Mouse (Mus musculus): ENCODE results near the gene Pip5k1b.

DNA sequence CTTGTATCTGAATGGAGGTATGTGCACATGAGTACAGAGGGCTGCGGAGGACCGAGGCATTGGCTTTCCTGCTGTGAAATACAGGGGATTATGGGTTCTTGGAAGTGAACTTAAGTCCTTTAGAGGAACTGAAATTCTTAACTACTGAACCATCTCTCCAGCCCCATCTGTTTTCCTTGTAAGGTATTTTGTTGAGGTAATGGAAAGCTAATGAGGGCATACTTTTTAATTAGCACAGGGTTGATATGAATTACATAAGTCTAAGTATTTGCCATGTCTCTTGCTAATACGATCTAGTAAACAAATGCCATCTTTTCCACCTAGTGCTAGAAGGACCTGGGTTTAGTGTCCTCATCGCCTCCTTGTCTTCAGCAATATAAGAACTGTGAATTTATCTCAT is 240.4 kb downstream of the Pip5k1b start:
- TF ChIP-seq CTCF (conservative IDR thresholded peaks at IDR 0.05; ENCODE audit: low read length): no peak
- no peak for TF ChIP-seq NANOG (IDR thresholded peaks at IDR 0.05; ENCODE audit: borderline replicate concordance, low read length)

Measured in E14TG2a.4 (cell line).